Mouse (Mus musculus) stomach, postnatal 0 days (tissue): ENCODE measurements around the gene Tada3. TPM values are rescaled to one million over a fixed set of nuclear protein-coding genes. Genes with fewer than 3 reads are reported as not detected.

Source experiments
- ATAC-seq: fragments of 200-750 bp; cut with Nextera tagmentation; 2 replicates; pipeline ENCODE4 v1.8.0; 2017; ENCODE audit not compliant: low FRiP score, low TSS enrichment
- DNase-seq: peaks from one replicate; pipeline ENCODE4 v3.0.0-alpha.2; 2016; ENCODE audit warnings: low spot score
- H3K27ac ChIP-seq: fragments of 300-500 bp; sonication (generic); replicated peaks from 2 replicates; pipeline ENCODE4 v1.5.1; 2014; ENCODE audit warnings: mild to moderate bottlenecking, control low read depth
- H3K27me3 ChIP-seq: fragments of 300-500 bp; sonication (generic); 2 replicates; pipeline ENCODE4 v1.6.1; 2014; ENCODE audit warnings: low read length; ENCODE audit not compliant: control insufficient read depth, insufficient read depth
- H3K36me3 ChIP-seq: fragments of 300-500 bp; sonication (generic); 2 replicates; pipeline ENCODE4 v1.6.1; 2014; ENCODE audit warnings: low read length, mixed read lengths; ENCODE audit not compliant: control insufficient read depth, insufficient read depth
- H3K4me1 ChIP-seq: fragments of 300-500 bp; sonication (generic); replicated peaks from 2 replicates; pipeline ENCODE4 v1.6.1; 2014; ENCODE audit warnings: antibody characterized with exemption; ENCODE audit not compliant: control insufficient read depth, insufficient read depth
- H3K4me2 ChIP-seq: fragments of 300-500 bp; sonication (generic); replicated peaks from 2 replicates; pipeline ENCODE4 v1.6.1; 2014; ENCODE audit warnings: low read depth, mild to moderate bottlenecking, control low read depth, moderate library complexity
- H3K4me3 ChIP-seq: fragments of 300-500 bp; sonication (generic); 2 replicates; pipeline ENCODE4 v1.5.1; 2014; ENCODE audit warnings: low read depth, low read length, control low read depth
- H3K9ac ChIP-seq: fragments of 300-500 bp; sonication (generic); 2 replicates; pipeline ENCODE4 v1.6.1; 2014; ENCODE audit warnings: mild to moderate bottlenecking, low read length, control low read depth, mixed read lengths
- H3K9me3 ChIP-seq: fragments of 300-500 bp; sonication (generic); 2 replicates; pipeline ENCODE4 v1.6.1; 2016; ENCODE audit warnings: low read length; ENCODE audit not compliant: control insufficient read depth
- CTCF ChIP-seq: IDR thresholded peaks from 2 replicates; pipeline ENCODE4 v1.5.1; 2016; ENCODE audit warnings: antibody characterized with exemption, low read depth, mild to moderate bottlenecking, moderate library complexity
- EP300 ChIP-seq: optimal IDR thresholded peaks from 2 replicates; pipeline ENCODE3; 2016; ENCODE audit warnings: antibody characterized with exemption
- WGBS: fragments of 180-500 bp; shearing (Covaris S2); extraction: QIAGEN DNeasy Blood & Tissue Kit; methylation state at CpG from one replicate; pipeline ENCODE4 v1.1.7; 2014; 5-methylcytosine and 5-hydroxymethylcytosine counted together
- polyA plus RNA-seq: library from polyadenylated mRNA; unstranded; fragments of >200 nt; fragmentation: Nextera tagmentation; extraction: Ambion mirVana; gene quantifications from 2 replicates; pipeline ENCODE4 v1.2.1, GENCODE M21; 2015

The Tada3 gene
- polyA plus RNA-seq, 1 experiment from 2014 or later = 21.3 TPM

GRCm38 (mm10) chr6:113368577-113368976 is 9.1 kb downstream of the Tada3 start:
- H3K4me3 ChIP-seq = no peak overlapping the region
- ATAC-seq = no peak
- no peak overlapping the region for H3K27ac ChIP-seq
- no peaks in the 10 kb centered on the region for H3K9me3 ChIP-seq
- no peak for TF ChIP-seq EP300
- TF ChIP-seq CTCF = no peak
- peaks cover 28% of the 10 kb centered on the region for H3K36me3 ChIP-seq
- no peak overlapping the region for H3K4me2 ChIP-seq
- no peak for DNase-seq
- 74% methylated on average over 5 of the region's 5 CpGs for WGBS
- H3K27me3 ChIP-seq = no peaks in the 10 kb centered on the region
- no peak overlapping the region for H3K9ac ChIP-seq
- H3K4me1 ChIP-seq = no peaks in the 10 kb centered on the region

GRCm38 (mm10) chr6:113368124-113368523 is 9.6 kb downstream of the Tada3 start:
- ATAC-seq (no peak), DNase-seq (no peak)
- peaks cover 24% of the 10 kb centered on the region for H3K36me3 ChIP-seq
- TF ChIP-seq CTCF (no peak), EP300 (no peak)
- H3K4me3 ChIP-seq = no peak overlapping the region
- H3K27ac ChIP-seq = no peak overlapping the region
- no peaks in the 10 kb centered on the region for H3K27me3 ChIP-seq
- 80% methylated on average over 7 of the region's 7 CpGs for WGBS
- H3K4me1 ChIP-seq = no peaks in the 10 kb centered on the region
- no peaks in the 10 kb centered on the region for H3K9me3 ChIP-seq
- no peak overlapping the region for H3K4me2 ChIP-seq
- H3K9ac ChIP-seq = no peak overlapping the region

GRCm38 (mm10) chr6:113367574-113367973 is 10.1 kb downstream of the Tada3 start:
- H3K27ac ChIP-seq = no peak overlapping the region
- no peak overlapping the region for H3K9ac ChIP-seq
- TF ChIP-seq CTCF (no peak), EP300 (no peak)
- 100% methylated on average over 1 of the region's 1 CpGs for WGBS
- no peaks in the 10 kb centered on the region for H3K4me1 ChIP-seq
- no peak overlapping the region for H3K4me3 ChIP-seq
- H3K4me2 ChIP-seq = no peak overlapping the region
- no peaks in the 10 kb centered on the region for H3K9me3 ChIP-seq
- no peak for DNase-seq
- peaks cover 24% of the 10 kb centered on the region for H3K36me3 ChIP-seq
- H3K27me3 ChIP-seq = no peaks in the 10 kb centered on the region
- ATAC-seq = no peak

DNA sequence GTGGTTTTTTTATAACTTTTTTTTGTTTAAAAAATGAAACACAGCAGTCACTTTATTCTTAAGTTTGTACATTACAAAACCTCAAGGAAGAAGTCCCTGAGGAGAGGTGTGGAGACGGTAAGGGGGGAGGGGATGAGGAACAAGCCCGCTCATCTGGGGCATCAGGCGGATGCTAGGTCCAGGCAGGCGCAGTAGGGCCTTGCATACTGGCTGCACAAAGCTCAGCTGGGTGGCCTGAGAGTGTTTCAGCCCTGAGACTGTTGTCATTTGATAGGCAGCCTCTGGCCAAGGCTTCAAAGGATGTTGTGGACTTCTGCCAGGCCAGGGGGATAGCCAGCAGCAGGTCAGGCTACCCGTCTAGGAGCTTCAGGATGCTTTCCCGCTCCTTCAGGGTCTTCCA is 11.0 kb downstream of the Tada3 start:
- WGBS = 96% methylated on average over 6 of the region's 6 CpGs
- ATAC-seq = no peak
- peaks cover 19% of the 10 kb centered on the region for H3K36me3 ChIP-seq

GRCm38 (mm10) chr6:113364518-113365135 is 13.1 kb downstream of the Tada3 start:
- H3K9me3 ChIP-seq = no peaks in the 10 kb centered on the region
- H3K4me2 ChIP-seq = no peak overlapping the region
- no peaks in the 10 kb centered on the region for H3K4me1 ChIP-seq
- TF ChIP-seq CTCF (no peak), EP300 (no peak)
- no peak overlapping the region for H3K27ac ChIP-seq
- ATAC-seq (peak; percentile 61), DNase-seq (no peak)
- peaks cover 9% of the 10 kb centered on the region; the same call in 1 of the 2 replicates for H3K36me3 ChIP-seq
- no peak overlapping the region for H3K4me3 ChIP-seq
- no peak overlapping the region for H3K9ac ChIP-seq
- H3K27me3 ChIP-seq = no peaks in the 10 kb centered on the region
- 57% methylated on average over 8 of the region's 8 CpGs for WGBS

More for the DNA sequence above, 11.0 kb downstream of the Tada3 start:
- TF ChIP-seq CTCF (no peak), EP300 (no peak)
- Histone ChIP-seq H3K4me1 (no peaks in the 10 kb centered on the region), H3K9ac (no peak overlapping the region), H3K4me2 (no peak overlapping the region), H3K9me3 (no peaks in the 10 kb centered on the region), H3K27ac (no peak overlapping the region), H3K4me3 (no peak overlapping the region), H3K27me3 (no peaks in the 10 kb centered on the region)
- DNase-seq = no peak

GRCm38 (mm10) chr6:113362241-113362640 is 15.4 kb downstream of the Tada3 start:
- DNase-seq (no peak), ATAC-seq (no peak)
- H3K4me2 ChIP-seq = no peak overlapping the region
- WGBS = 85% methylated on average over 1 of the region's 1 CpGs
- no peaks in the 10 kb centered on the region for H3K27me3 ChIP-seq
- no peak for TF ChIP-seq CTCF
- no peak overlapping the region for H3K9ac ChIP-seq
- H3K9me3 ChIP-seq = no peaks in the 10 kb centered on the region
- 0 out of 2 replicates have a peak, but pooled peaks cover 2% of the 10 kb centered on the region for H3K36me3 ChIP-seq
- H3K4me1 ChIP-seq = no peaks in the 10 kb centered on the region
- no peak overlapping the region for H3K4me3 ChIP-seq
- H3K27ac ChIP-seq = no peak overlapping the region
